Mouse (Mus musculus): Measurements from ENCODE around the gene Ntrk2.

GRCm38 (mm10) chr13:58805833-58806232 is 536 bp upstream of the Ntrk2 start:
- TF ChIP-seq CTCF (conservative IDR thresholded peaks at IDR 0.05; ENCODE audit: low read length) (no peak), NANOG (IDR thresholded peaks at IDR 0.05; ENCODE audit: borderline replicate concordance, low read length) (no peak), POU5F1 (IDR thresholded peaks at IDR 0.05; ENCODE audit: borderline replicate concordance, low read length) (no peak)

All from E14TG2a.4 (cell line).